Mouse (Mus musculus) embryonic facial prominence, embryonic 15.5 days (tissue): ENCODE data around the gene Gpx8. TPM values are rescaled to one million over a fixed set of nuclear protein-coding genes. Genes with fewer than 3 reads are reported as not detected.

Source experiments
- ATAC-seq: fragments of 200-750 bp; cut with Nextera tagmentation; 2 replicates; pipeline ENCODE4 v1.8.0; 2017; ENCODE audit warnings: low read depth, moderate TSS enrichment; ENCODE audit not compliant: insufficient number of reproducible peaks, low FRiP score, low TSS enrichment
- H3K27ac ChIP-seq: fragments of 300-500 bp; sonication (generic); replicated peaks from 2 replicates; pipeline ENCODE4 v1.5.1; 2015; ENCODE audit warnings: mild to moderate bottlenecking, inconsistent platforms
- H3K27me3 ChIP-seq: fragments of 300-500 bp; sonication (generic); 2 replicates; pipeline ENCODE4 v1.6.1; 2015; ENCODE audit warnings: inconsistent platforms
- H3K36me3 ChIP-seq: fragments of 300-500 bp; sonication (generic); 2 replicates; pipeline ENCODE4 v1.6.1; 2015; ENCODE audit warnings: mild to moderate bottlenecking, inconsistent platforms
- H3K4me1 ChIP-seq: fragments of 300-500 bp; sonication (generic); 2 replicates; pipeline ENCODE4 v1.6.1; 2015; ENCODE audit warnings: inconsistent platforms
- H3K4me2 ChIP-seq: fragments of 300-500 bp; sonication (generic); replicated peaks from 2 replicates; pipeline ENCODE4 v1.6.1; 2015; ENCODE audit warnings: mild to moderate bottlenecking, inconsistent platforms
- H3K4me3 ChIP-seq: fragments of 300-500 bp; sonication (generic); replicated peaks from 2 replicates; pipeline ENCODE4 v1.5.1; 2015; ENCODE audit warnings: mild to moderate bottlenecking, inconsistent platforms
- H3K9ac ChIP-seq: fragments of 300-500 bp; sonication (generic); 2 replicates; pipeline ENCODE4 v1.6.1; 2015; ENCODE audit warnings: inconsistent platforms
- H3K9me3 ChIP-seq: fragments of 300-500 bp; sonication (generic); replicated peaks from 2 replicates; pipeline ENCODE4 v1.6.1; 2016; ENCODE audit warnings: inconsistent platforms
- WGBS: fragments of 180-500 bp; shearing (Covaris S2); methylation state at CpG from one replicate; pipeline ENCODE4 v1.1.7; 2015; 5-methylcytosine and 5-hydroxymethylcytosine counted together
- polyA plus RNA-seq: library from polyadenylated mRNA; unstranded; fragments of >200 nt; fragmentation: Nextera tagmentation; extraction: Ambion mirVana; gene quantifications from 2 replicates; pipeline ENCODE4 v1.2.1, GENCODE M21; 2015

Gene Gpx8
- 190 and 192 TPM in 2 replicates for polyA plus RNA-seq

DNA sequence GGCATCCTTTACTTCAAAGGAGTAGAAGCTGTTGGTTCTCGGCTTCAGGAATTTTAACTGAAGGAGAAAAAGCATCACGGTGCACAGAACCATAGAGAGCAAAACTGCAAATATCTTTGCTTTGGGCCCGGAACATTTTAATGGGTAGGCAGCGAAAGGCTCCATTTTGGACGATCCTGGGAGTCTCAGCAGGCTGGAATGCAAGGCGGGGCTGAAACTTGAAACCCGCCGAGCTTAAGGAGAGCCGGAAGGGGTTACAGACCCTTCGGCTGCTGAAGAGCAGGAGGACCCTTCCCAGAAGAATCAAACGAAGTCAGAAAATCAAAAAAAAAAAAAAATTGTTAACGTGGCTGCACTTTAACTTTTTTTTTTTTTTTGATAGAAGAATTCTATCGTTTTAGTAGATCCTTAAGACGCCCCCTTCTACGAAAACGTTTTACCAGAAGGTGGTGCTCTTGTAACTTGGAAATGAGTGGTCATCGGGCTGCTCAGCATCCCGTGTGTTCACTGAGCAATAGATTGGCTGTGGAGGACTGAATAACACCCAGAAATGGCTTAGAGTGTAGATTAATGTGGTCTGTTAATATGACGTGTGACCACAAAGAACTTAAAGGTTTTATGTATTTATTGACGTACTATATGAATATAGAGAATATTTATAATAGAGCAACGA lies at the start of gene Gpx8:
Gene Gpx8, minus strand, starts transcription at position 200 of the 673 bp plus-strand sequence.
- H3K36me3 ChIP-seq = peaks cover 16% of the 10 kb centered on the region
- H3K27ac ChIP-seq = peak within 1 kb of the TSS; percentile 93
- peaks cover 10% of the 10 kb centered on the region; the same call in 1 of the 2 replicates for H3K4me1 ChIP-seq
- H3K9me3 ChIP-seq = no peaks in the 10 kb centered on the region
- peak within 1 kb of the TSS; percentile 56 for H3K4me2 ChIP-seq
- peak within 1 kb of the TSS; percentile 63 for H3K4me3 ChIP-seq
- WGBS = 3% methylated on average over 21 of the region's 21 CpGs
- H3K27me3 ChIP-seq = no peaks in the 10 kb centered on the region
- peak within 1 kb of the TSS; percentile 55 for H3K9ac ChIP-seq
- peak; percentile 86 for ATAC-seq

DNA sequence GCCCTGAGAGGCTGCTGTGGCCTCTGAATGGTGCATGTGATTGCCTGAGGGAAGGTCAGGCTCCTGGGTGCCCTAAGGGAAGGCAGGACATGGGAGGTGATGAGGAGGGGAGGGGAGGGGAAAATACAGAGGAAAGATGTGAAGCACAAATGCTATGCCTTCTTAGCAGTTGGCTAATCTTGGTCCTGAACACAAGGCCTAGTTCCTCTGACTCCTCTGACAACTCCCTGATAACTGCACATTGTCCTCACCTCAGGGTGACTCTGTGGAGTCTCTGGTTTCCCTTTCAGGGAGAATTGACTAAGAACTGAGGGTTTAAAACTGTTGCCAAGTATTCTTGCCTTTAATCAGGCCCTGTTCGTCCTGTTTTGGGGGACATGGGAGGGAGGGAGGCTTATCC lies 48.4 kb upstream of the Gpx8 start:
- no peaks in the 10 kb centered on the region for H3K36me3 ChIP-seq
- H3K4me2 ChIP-seq = no peak overlapping the region
- no peak overlapping the region for H3K4me3 ChIP-seq
- no peaks in the 10 kb centered on the region for H3K4me1 ChIP-seq
- H3K27ac ChIP-seq = no peak overlapping the region
- no peaks in the 10 kb centered on the region for H3K27me3 ChIP-seq
- H3K9ac ChIP-seq = no peak overlapping the region
- ATAC-seq = no peak
- 41% methylated on average over 1 of the region's 1 CpGs for WGBS
- no peaks in the 10 kb centered on the region for H3K9me3 ChIP-seq

DNA sequence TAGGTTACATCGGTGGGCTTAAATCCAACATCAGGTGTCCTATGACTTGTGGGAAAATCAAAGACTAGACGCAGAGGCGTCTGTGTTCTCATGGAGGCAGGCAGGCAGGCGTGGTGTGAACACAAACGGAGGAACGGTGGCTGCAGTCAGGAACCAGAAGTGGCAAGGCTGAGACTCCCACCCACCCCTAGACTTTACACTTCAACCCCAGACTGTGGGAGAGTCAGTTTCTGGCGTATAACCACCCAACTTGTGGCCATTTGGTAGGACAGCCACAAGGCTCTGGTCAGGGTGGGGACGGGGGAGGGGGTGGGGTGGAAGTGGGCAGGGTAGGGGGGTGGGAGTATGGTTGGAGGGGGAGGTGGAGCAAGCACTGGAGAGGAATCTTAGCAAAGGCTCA lies 44.3 kb upstream of the Gpx8 start:
- H3K4me2 ChIP-seq = no peak overlapping the region
- no peaks in the 10 kb centered on the region for H3K9me3 ChIP-seq
- no peaks in the 10 kb centered on the region for H3K4me1 ChIP-seq
- no peak overlapping the region for H3K4me3 ChIP-seq
- no peak overlapping the region for H3K27ac ChIP-seq
- no peaks in the 10 kb centered on the region for H3K27me3 ChIP-seq
- ATAC-seq = no peak
- no peak overlapping the region for H3K9ac ChIP-seq
- H3K36me3 ChIP-seq = no peaks in the 10 kb centered on the region
- WGBS = 82% methylated on average over 8 of the region's 8 CpGs

DNA sequence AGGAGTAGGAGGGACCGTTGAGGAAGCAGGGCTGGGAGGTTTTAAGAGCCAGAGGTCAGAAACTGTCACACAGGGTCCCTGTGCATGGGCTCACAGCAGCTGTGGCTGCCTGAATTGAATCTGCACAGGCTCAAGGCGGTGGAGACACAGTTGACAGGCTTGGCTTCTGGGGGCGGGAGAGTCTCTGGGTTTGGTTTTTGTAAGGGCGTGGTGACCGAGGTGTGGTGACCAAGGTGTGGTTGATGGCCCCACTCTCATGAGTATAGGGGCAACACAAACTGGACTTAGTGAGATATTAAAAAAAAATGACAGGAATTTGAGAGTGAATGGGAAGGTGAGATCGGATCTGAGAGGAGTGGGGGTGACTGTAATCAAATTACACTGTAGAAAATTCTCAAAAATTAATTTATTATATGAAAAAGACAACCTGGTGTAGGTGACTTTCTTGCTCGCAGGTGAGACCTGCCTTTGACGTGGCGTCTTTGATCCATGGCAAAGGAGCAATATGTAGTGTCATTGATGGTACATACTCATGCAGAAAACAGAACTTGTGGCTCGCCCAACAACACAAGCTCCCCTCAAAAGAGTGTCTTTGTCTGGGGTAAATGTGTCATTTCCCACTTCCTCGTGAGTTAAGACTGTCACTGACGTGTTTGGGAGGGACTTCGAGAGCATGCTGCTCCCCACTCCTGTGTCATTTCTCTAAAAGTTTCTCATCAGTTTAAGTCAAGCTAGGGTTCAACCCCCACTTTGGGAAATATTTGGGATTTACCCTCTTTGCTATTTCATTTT lies 41.2 kb upstream of the Gpx8 start:
- 77% methylated on average over 13 of the region's 13 CpGs for WGBS

DNA sequence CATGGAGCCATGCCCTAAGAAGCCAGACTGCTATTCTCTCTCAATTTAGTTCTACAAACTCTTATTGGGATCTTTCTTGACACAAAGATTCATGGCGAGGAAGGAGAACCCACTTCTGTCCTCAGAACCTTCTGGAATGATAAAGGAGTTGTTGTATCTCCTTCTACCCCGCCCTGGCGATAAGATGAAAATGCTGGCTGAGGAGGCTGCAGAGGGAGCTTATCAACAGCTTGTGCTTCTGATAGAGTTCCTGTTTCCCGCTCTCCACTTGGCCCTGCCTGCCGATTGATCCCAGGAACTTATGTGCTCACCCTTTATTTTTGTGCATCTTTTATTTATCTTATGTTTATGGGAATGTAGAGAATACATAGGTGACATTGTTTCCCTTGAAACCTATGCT lies 38.5 kb upstream of the Gpx8 start:
- Histone ChIP-seq H3K27ac (no peak overlapping the region), H3K4me1 (no peaks in the 10 kb centered on the region), H3K9me3 (no peaks in the 10 kb centered on the region), H3K36me3 (no peaks in the 10 kb centered on the region), H3K4me2 (no peak overlapping the region), H3K27me3 (no peaks in the 10 kb centered on the region), H3K4me3 (no peak overlapping the region), H3K9ac (no peak overlapping the region)
- ATAC-seq = no peak
- WGBS = 78% methylated on average over 5 of the region's 5 CpGs

More for the DNA sequence above, 41.2 kb upstream of the Gpx8 start:
- no peaks in the 10 kb centered on the region for H3K27me3 ChIP-seq
- no peak for ATAC-seq
- no peak overlapping the region for H3K27ac ChIP-seq
- no peak overlapping the region for H3K4me2 ChIP-seq
- H3K9ac ChIP-seq = no peak overlapping the region
- H3K4me1 ChIP-seq = no peaks in the 10 kb centered on the region
- no peaks in the 10 kb centered on the region for H3K9me3 ChIP-seq
- H3K36me3 ChIP-seq = no peaks in the 10 kb centered on the region
- H3K4me3 ChIP-seq = no peak overlapping the region

DNA sequence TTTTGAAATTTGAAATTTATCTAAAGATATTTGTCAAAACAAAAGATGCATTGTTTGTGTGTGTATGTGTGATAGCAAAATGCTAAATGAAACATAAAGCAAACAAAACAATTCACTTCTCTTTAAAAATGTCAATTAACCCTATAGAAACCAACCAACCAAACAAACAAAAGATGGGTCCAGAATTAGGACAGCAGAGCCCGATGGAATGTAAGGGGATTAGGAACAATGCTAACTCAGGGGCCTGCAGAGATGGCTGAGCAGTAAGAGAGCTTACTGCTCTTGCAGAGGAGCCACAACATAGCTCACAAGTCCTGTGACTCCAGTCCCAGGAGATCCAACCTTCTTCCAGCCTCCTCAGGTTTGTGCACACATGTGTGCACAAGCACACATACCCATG lies 35.9 kb upstream of the Gpx8 start:
- Histone ChIP-seq H3K36me3 (no peaks in the 10 kb centered on the region), H3K4me2 (no peak overlapping the region), H3K9ac (no peak overlapping the region), H3K27ac (no peak overlapping the region), H3K4me3 (no peak overlapping the region), H3K4me1 (no peaks in the 10 kb centered on the region), H3K27me3 (no peaks in the 10 kb centered on the region), H3K9me3 (no peaks in the 10 kb centered on the region)
- no peak for ATAC-seq
- WGBS = 53% methylated on average over 1 of the region's 1 CpGs

DNA sequence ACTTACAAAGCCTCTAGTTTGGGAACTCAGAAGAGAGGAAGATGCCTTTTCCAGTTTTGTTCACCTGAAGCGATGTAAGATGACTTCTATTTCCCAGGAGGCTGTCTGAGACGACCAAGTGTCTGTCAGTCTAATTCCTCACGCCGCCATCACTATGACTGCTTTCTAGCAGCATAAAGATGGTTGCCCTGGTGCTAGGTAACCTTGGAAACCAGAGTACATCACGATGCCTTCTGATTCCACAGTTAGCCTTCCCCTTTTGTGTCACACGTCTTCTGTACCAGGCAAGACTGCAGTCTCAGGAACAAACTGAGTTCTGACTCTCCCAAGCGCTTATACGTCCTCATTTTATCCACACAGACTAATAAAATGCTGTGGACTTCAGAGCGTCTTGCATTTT lies 32.8 kb upstream of the Gpx8 start:
- H3K4me3 ChIP-seq = no peak overlapping the region
- H3K9ac ChIP-seq = no peak overlapping the region
- ATAC-seq = no peak
- H3K9me3 ChIP-seq = no peaks in the 10 kb centered on the region
- H3K4me1 ChIP-seq = no peaks in the 10 kb centered on the region
- H3K4me2 ChIP-seq = no peak overlapping the region
- H3K27me3 ChIP-seq = no peaks in the 10 kb centered on the region
- no peaks in the 10 kb centered on the region for H3K36me3 ChIP-seq
- H3K27ac ChIP-seq = no peak overlapping the region
- WGBS = 79% methylated on average over 9 of the region's 9 CpGs

DNA sequence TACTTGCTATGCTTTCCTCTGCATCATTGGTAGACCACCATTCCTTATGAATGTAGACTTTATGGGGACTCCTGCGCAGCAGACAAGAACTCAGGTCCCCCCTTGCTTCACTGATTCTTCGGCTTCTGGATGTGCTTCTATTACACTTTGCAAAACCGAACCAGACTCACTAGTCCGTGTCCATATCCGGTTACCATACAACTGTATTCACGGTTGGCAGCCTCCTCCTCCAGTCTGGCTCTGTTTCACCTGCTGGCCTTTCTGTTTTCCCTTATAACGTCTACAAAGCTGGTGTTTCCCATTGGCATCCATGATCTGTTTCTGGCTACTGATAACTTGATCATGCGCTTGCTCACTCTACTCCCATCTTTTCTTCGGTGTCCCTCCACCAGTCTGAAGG lies 18.3 kb upstream of the Gpx8 start:
- no peaks in the 10 kb centered on the region for H3K9me3 ChIP-seq
- H3K9ac ChIP-seq = no peak overlapping the region
- no peaks in the 10 kb centered on the region for H3K4me1 ChIP-seq
- H3K4me3 ChIP-seq = no peak overlapping the region
- no peak overlapping the region for H3K4me2 ChIP-seq
- no peaks in the 10 kb centered on the region for H3K27me3 ChIP-seq
- H3K36me3 ChIP-seq = no peaks in the 10 kb centered on the region
- no peak for ATAC-seq
- WGBS = 80% methylated on average over 9 of the region's 9 CpGs
- no peak overlapping the region for H3K27ac ChIP-seq

DNA sequence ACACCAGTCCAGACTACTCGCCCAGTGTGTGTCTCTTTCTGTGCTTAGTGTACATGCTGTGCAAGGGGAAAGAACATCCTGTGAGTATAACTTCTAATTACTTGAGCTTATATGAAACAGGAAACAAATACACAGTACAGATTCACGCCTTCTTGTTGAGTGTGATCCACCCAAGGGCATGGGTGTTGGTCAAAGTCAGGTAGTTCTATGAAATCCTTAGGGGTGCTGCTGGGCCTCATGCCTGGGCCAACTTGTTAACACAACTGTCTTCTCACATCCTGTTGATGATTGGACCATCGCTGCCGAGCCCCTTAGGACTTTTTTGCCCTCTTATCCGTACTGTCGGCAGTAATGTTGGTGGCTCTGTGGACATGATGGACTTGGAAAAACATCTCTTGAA lies 15.5 kb upstream of the Gpx8 start:
- Histone ChIP-seq H3K9me3 (no peaks in the 10 kb centered on the region), H3K4me2 (no peak overlapping the region), H3K27me3 (no peaks in the 10 kb centered on the region), H3K9ac (no peak overlapping the region), H3K4me3 (no peak overlapping the region), H3K4me1 (no peaks in the 10 kb centered on the region), H3K27ac (no peak overlapping the region), H3K36me3 (no peaks in the 10 kb centered on the region)
- no peak for ATAC-seq
- WGBS = 88% methylated on average over 6 of the region's 6 CpGs

DNA sequence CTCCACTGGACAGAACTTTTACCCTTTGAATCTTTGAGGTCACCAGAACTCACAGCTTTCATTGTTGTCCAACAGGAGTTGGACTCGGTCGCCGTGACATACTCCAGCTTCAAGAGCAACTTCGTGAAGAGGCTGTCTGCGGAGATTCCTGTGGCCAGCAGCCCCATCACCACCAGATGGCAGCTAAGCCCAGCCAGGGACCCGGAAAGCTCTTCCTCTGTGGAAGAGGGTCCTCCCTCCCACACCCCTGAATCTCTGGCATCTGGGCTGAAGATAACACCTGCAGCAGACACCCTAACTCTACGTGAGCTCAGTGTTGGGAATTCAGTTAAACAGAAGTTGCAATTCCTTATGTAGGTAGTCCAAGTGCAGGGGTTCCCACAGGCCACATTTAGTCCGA lies 9.6 kb upstream of the Gpx8 start:
- Histone ChIP-seq H3K36me3 (no peaks in the 10 kb centered on the region), H3K27ac (no peak overlapping the region), H3K27me3 (0 out of 2 replicates have a peak, but pooled peaks cover 2% of the 10 kb centered on the region), H3K9me3 (no peaks in the 10 kb centered on the region), H3K4me1 (no peaks in the 10 kb centered on the region), H3K4me2 (no peak overlapping the region), H3K4me3 (no peak overlapping the region), H3K9ac (no peak overlapping the region)
- WGBS = 45% methylated on average over 8 of the region's 8 CpGs
- ATAC-seq = no peak

DNA sequence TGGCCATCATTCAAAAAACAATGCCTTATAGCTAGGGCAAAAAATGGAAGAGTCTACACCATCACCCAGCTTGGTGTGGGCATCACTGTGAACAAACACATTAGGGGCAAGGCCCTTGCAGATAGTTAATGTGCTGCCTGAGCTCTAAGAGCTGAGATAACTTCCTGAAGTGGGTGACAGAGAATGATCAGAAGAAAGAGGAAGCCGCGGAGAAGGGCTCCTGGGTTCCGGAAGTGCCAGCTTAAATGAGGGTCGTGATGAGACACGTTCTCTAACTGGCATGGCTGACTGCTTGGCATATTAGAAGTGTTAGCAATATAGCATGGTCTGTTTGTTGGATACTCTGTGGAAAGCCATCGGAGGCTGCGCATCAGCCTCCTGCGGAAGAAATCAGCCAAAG lies 8.0 kb upstream of the Gpx8 start:
- H3K27me3 ChIP-seq = 0 out of 2 replicates have a peak, but pooled peaks cover 2% of the 10 kb centered on the region
- H3K4me1 ChIP-seq = no peaks in the 10 kb centered on the region
- WGBS = 87% methylated on average over 8 of the region's 8 CpGs
- no peaks in the 10 kb centered on the region for H3K9me3 ChIP-seq
- no peaks in the 10 kb centered on the region for H3K36me3 ChIP-seq
- H3K9ac ChIP-seq = no peak overlapping the region
- no peak overlapping the region for H3K27ac ChIP-seq
- H3K4me3 ChIP-seq = no peak overlapping the region
- ATAC-seq = no peak
- H3K4me2 ChIP-seq = no peak overlapping the region
